Mouse (Mus musculus) induced T-regulatory cell, adult 2 months (primary cell): ENCODE results near the gene Pde10a.

Source experiments
- DNase-seq: peaks from one replicate; pipeline ENCODE4 v3.0.0-alpha.2; 2012; ENCODE audit warnings: low read depth

Gene Pde10a

GRCm38 (mm10) chr17:8801083-8801854 is 276.1 kb downstream of the Pde10a start:
- DNase-seq = no peak

GRCm38 (mm10) chr17:8801855-8802104 is 276.6 kb downstream of the Pde10a start:
- no peak for DNase-seq

- no peak for DNase-seq
These were observed 277.2 kb downstream of the Pde10a start for GRCm38 (mm10) chr17:8802161-8802888.

GRCm38 (mm10) chr17:8802889-8803799 is 278.0 kb downstream of the Pde10a start:
- DNase-seq = no peak

- peak; percentile 42 for DNase-seq
These were observed 282.2 kb downstream of the Pde10a start for GRCm38 (mm10) chr17:8807345-8807744.

- DNase-seq = no peak
These were observed 284.6 kb downstream of the Pde10a start for GRCm38 (mm10) chr17:8809771-8810170.

- no peak for DNase-seq
These were observed 285.0 kb downstream of the Pde10a start for GRCm38 (mm10) chr17:8810201-8810600.

GRCm38 (mm10) chr17:8812228-8812865 is 287.2 kb downstream of the Pde10a start:
- DNase-seq = no peak

- DNase-seq = no peak
These were observed 288.8 kb downstream of the Pde10a start for GRCm38 (mm10) chr17:8813773-8814491.

GRCm38 (mm10) chr17:8815376-8815775 is 290.2 kb downstream of the Pde10a start:
- no peak for DNase-seq

- DNase-seq = no peak
These were observed 290.7 kb downstream of the Pde10a start for GRCm38 (mm10) chr17:8815864-8816263.

GRCm38 (mm10) chr17:8818675-8819074 is 293.5 kb downstream of the Pde10a start:
- no peak for DNase-seq

GRCm38 (mm10) chr17:8823548-8823947 is 298.4 kb downstream of the Pde10a start:
- no peak for DNase-seq

GRCm38 (mm10) chr17:8827204-8827603 is 302.0 kb downstream of the Pde10a start:
- no peak for DNase-seq

- no peak for DNase-seq
These were observed 305.8 kb downstream of the Pde10a start for GRCm38 (mm10) chr17:8831001-8831400.

GRCm38 (mm10) chr17:8836292-8836691 is 311.1 kb downstream of the Pde10a start:
- DNase-seq = no peak

GRCm38 (mm10) chr17:8838252-8838651 is 313.1 kb downstream of the Pde10a start:
- no peak for DNase-seq

- DNase-seq = no peak
These were observed 314.3 kb downstream of the Pde10a start for GRCm38 (mm10) chr17:8839237-8840011.

GRCm38 (mm10) chr17:8841094-8841493 is 315.9 kb downstream of the Pde10a start:
- DNase-seq = no peak

- no peak for DNase-seq
These were observed 316.8 kb downstream of the Pde10a start for GRCm38 (mm10) chr17:8841897-8842540.
